Mouse (Mus musculus) liver, embryonic 14.5 days (tissue): Measurements from ENCODE around the gene Nynrin.

Experiments used
- CTCF ChIP-seq: IDR thresholded peaks from 2 replicates; pipeline ENCODE4 v1.5.1; 2016; ENCODE audit warnings: antibody characterized with exemption, low read depth, control low read depth
- EP300 ChIP-seq: IDR thresholded peaks from 2 replicates; pipeline ENCODE4 v1.6.1; 2016; ENCODE audit warnings: antibody characterized with exemption, low read depth

GRCm38 (mm10) chr14:55868230-55869026 lies 14.6 kb downstream of the Nynrin start:
- no peak for TF ChIP-seq CTCF
- no peak for TF ChIP-seq EP300
